Mouse (Mus musculus): ENCODE measurements at regions not wholly inside any gene's neighbourhood (a gene's known extent, or its start where the extent isn't known, plus 50 kb on each side); places are given as distances from the start of the nearest gene placed in this dataset.

DNA sequence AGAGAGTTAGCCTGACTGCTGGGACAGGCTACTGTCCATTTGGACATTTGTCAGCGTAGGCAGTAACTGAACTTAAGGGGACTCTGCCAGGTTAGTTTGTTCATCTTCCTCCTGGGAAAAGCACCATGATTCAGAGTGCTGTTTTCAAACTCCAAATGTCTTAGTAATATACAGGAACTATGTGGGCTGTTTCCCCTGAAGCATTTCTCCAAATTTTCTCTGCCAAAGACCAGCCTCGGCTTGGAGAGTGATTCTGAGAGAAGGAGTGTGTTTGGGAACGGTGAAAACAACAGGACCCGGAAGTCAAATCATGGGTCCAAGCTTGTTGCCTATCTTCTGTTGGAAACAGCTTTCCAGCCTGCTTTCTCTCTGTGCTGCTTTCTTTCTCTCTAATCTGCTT is 52.1 kb downstream of the Rprm start:
- DNase-seq (ENCODE audit: low read depth, low spot score): no peak

DNA sequence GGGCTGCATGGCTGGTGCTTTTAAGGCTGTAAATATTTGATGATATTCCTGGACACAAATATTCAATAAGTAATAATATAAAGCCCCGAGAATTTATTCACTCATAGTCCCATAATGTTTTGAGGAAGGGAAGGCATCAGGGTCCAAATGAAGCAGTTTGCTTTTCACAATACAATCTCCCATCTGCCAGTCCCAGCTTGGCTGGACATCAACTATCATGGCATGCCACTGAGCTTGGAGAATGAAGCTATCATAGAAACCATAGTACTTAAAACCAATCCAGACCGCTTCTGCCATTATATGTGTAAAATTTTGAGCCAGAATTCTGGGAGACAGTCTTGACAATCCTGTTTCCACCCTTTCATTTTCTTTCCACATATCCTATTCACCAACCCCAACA is 56.5 kb downstream of the Rprm start:
- DNase-seq (ENCODE audit: low read depth, low spot score): no peak

DNA sequence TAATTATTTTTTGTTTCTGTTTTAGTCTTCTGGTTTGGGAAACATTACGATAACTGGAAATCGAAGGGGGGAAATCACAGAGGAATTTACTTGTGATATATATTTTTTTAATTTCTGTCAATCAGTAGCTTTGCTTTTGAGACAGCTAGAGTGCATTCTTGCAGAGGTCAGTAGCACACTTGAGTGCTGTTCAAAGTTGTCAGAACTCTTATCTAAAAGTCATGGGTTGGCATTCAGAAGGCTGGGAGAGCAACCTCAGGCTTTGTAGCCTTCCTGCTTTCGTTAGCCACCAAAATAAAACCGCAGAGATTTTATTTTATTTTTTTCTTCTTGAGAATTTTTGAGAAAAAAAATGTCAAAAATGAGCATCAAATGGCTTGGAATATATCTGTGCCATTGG is 62.6 kb downstream of the Rprm start:
- DNase-seq (ENCODE audit: low read depth, low spot score): no peak

DNA sequence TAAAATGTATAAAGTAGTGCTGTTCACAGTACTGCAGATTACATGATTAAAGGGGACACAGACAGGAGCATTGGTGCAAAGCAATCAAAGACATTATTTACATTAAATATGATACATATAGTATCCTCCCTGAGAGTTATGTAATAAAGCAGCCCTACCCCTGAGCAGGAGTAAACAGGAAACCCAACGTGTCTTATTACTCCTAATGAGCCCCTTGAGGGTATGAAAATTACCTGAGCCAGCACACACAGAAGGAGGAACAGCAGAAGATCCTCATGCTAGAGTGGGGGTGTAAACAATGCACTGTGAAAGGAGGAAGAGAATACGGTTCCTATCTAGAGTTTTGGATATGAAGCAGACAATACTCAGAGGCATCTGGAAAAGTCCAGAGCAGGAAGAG is 95.2 kb downstream of the Rprm start:
- no peak for DNase-seq (ENCODE audit: low read depth, low spot score)

GRCm38 (mm10) chr2:53975707-53976106 is 109.6 kb downstream of the Rprm start:
- DNase-seq (ENCODE audit: low read depth, low spot score): no peak

GRCm38 (mm10) chr2:53960499-53960898 is 124.9 kb downstream of the Rprm start:
- DNase-seq (ENCODE audit: low read depth, low spot score): no peak

DNA sequence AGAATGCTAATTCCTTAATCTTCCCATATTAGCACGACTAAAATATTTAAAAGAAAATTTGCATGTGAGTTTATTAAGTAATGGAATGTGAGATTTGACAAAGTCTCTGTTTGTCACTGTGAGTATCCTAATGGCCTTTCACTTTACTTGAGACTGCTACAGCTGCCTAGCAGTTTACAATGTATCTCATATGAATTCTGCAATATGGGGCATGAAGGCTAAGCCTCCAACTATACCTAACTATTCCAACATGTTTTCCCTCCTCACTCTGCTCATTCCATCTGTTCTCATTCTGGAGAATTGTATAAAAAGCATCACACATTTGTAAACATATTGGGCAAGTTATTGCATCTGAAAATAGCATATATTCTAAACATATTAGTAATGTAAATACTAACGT is 137.1 kb downstream of the Rprm start:
- DNase-seq (ENCODE audit: low read depth, low spot score): peak; percentile 10

GRCm38 (mm10) chr2:53947534-53947933 is 137.8 kb downstream of the Rprm start:
- DNase-seq (ENCODE audit: low read depth, low spot score): no peak

DNA sequence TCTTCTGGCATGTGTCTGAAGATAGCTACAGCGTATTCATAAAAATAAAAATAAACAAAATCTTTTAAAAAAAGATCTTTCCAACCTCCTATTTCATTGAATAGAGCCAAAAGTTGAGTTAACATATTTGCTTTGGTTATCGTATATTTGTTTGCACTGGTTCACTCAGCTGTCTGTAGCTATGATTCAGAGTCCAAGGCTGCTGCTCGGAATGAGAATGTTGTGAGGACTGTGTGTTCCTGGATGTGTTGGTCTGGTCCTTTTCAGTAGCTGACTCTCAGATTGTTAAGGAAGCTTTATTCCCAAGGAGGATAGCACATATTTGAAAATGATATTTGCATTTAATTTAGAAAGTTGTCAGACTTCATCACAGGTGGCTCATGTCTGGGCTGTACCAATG is 173.5 kb downstream of the Rprm start:
- no peak for DNase-seq (ENCODE audit: low read depth, low spot score)
